Mouse (Mus musculus) induced T-regulatory cell, adult 2 months (primary cell): ENCODE measurements around the gene Foxs1.

Source experiments
- DNase-seq: peaks from one replicate; pipeline ENCODE4 v3.0.0-alpha.2; 2012; ENCODE audit warnings: low read depth

Gene Foxs1

GRCm38 (mm10) chr2:152903586-152903985, 29.4 kb downstream of the Foxs1 start:
- no peak for DNase-seq

GRCm38 (mm10) chr2:152902658-152903057, 30.4 kb downstream of the Foxs1 start:
- no peak for DNase-seq

GRCm38 (mm10) chr2:152901296-152901695, 31.7 kb downstream of the Foxs1 start:
- no peak for DNase-seq

GRCm38 (mm10) chr2:152899011-152899410, 34.0 kb downstream of the Foxs1 start:
- no peak for DNase-seq

GRCm38 (mm10) chr2:152896926-152897325, 36.1 kb downstream of the Foxs1 start:
- DNase-seq = no peak

- no peak for DNase-seq
These were observed 37.2 kb downstream of the Foxs1 start for GRCm38 (mm10) chr2:152895834-152896233.

GRCm38 (mm10) chr2:152888774-152889173, 44.2 kb downstream of the Foxs1 start:
- no peak for DNase-seq

- no peak for DNase-seq
These were observed 45.8 kb downstream of the Foxs1 start for GRCm38 (mm10) chr2:152887230-152887629.

- DNase-seq = no peak
These were observed 48.8 kb downstream of the Foxs1 start for GRCm38 (mm10) chr2:152884101-152884645.
